Mouse (Mus musculus) liver, adult 2 months (tissue): Measurements from ENCODE around the gene Nbea. TPM values are rescaled to one million over a fixed set of nuclear protein-coding genes. Genes with fewer than 3 reads are reported as not detected.

Source experiments
- DNase-seq: peaks from one replicate; pipeline ENCODE4 v3.0.0-alpha.2; 2011; ENCODE audit warnings: low read depth, low spot score; ENCODE audit errors: extremely low read depth
- H3K27ac ChIP-seq: fragments of 200-500 bp; replicated peaks from 2 replicates; pipeline ENCODE4 v1.5.1; 2012; ENCODE audit warnings: low read depth, mild to moderate bottlenecking, control low read depth, inconsistent platforms, low read length; ENCODE audit not compliant: insufficient read depth
- H3K27me3 ChIP-seq: fragments of 200-500 bp; 2 replicates; pipeline ENCODE4 v1.6.1; 2012; ENCODE audit warnings: mild to moderate bottlenecking, moderate library complexity, low read length, inconsistent platforms; ENCODE audit not compliant: control insufficient read depth, insufficient read depth
- H3K36me3 ChIP-seq: fragments of 200-500 bp; 2 replicates; pipeline ENCODE4 v1.6.1; 2012; ENCODE audit warnings: low read length, inconsistent platforms; ENCODE audit not compliant: control insufficient read depth, insufficient read depth
- H3K4me1 ChIP-seq: fragments of 200-500 bp; 2 replicates; pipeline ENCODE4 v1.6.1; 2011; ENCODE audit warnings: low read length; ENCODE audit not compliant: control insufficient read depth, insufficient read depth
- H3K4me3 ChIP-seq: fragments of 200-500 bp; 2 replicates; pipeline ENCODE4 v1.5.1; 2011; ENCODE audit warnings: low read depth, mild to moderate bottlenecking, control low read depth, low read length, moderate library complexity; ENCODE audit not compliant: insufficient read depth
- H3K79me2 ChIP-seq: fragments of 200-500 bp; 2 replicates; pipeline ENCODE4 v1.6.1; 2012; ENCODE audit warnings: inconsistent platforms, mild to moderate bottlenecking, low read length, moderate library complexity; ENCODE audit not compliant: control insufficient read depth, insufficient read depth
- H3K9ac ChIP-seq: fragments of 200-500 bp; 2 replicates; pipeline ENCODE4 v1.6.1; 2012; ENCODE audit warnings: low read depth, mild to moderate bottlenecking, control low read depth, inconsistent platforms, low read length
- CTCF ChIP-seq: fragments of 200-500 bp; IDR thresholded peaks from 2 replicates; pipeline ENCODE4 v1.5.1; 2011; ENCODE audit warnings: low read depth, low read length, control low read depth
- POLR2A ChIP-seq: fragments of 200-500 bp; IDR thresholded peaks from 2 replicates; pipeline ENCODE4 v1.6.1; 2011; ENCODE audit warnings: low read length, control low read depth; ENCODE audit not compliant: insufficient read depth; ENCODE audit errors: extremely low read depth
- WGBS: fragments of 180-500 bp; shearing (Covaris S2); methylation state at CpG from one replicate; pipeline ENCODE4 v1.1.7; 2018; 5-methylcytosine and 5-hydroxymethylcytosine counted together
- polyA plus RNA-seq: library from polyadenylated mRNA; depleted of rRNA; stranded (reverse); fragments of >200 nt; gene quantifications from 2 replicates; pipeline ENCODE4 v1.2.3, GENCODE M21; 2012
- total RNA-seq: library from RNA; depleted of rRNA; stranded (reverse); fragments of >200 nt; gene quantifications from 2 replicates; pipeline ENCODE4 v1.2.3, GENCODE M21; 2014

The Nbea gene
- total and polyA plus RNA-seq, 2 experiments = 0.38 to 1.9 TPM

- 97% methylated on average over 4 of the region's 4 CpGs for WGBS
These were observed 118.3 kb downstream of the Nbea start for GRCm38 (mm10) chr3:56065234-56065633.

GRCm38 (mm10) chr3:56045659-56046336 lies 137.7 kb downstream of the Nbea start:
- Histone ChIP-seq H3K79me2 (no peaks in the 10 kb centered on the region), H3K4me1 (no peaks in the 10 kb centered on the region), H3K4me3 (no peak overlapping the region), H3K9ac (no peak overlapping the region), H3K27me3 (no peaks in the 10 kb centered on the region), H3K36me3 (no peaks in the 10 kb centered on the region), H3K27ac (no peak overlapping the region)
- WGBS = 87% methylated on average over 5 of the region's 5 CpGs
- no peak for TF ChIP-seq CTCF
- no peak for TF ChIP-seq POLR2A
- DNase-seq = no peak

More at GRCm38 (mm10) chr3:56065234-56065633, 118.3 kb downstream of the Nbea start:
- no peaks in the 10 kb centered on the region for H3K4me1 ChIP-seq
- no peak overlapping the region for H3K27ac ChIP-seq
- H3K9ac ChIP-seq = no peak overlapping the region
- TF ChIP-seq POLR2A (no peak), CTCF (no peak)
- no peak for DNase-seq
- no peaks in the 10 kb centered on the region for H3K79me2 ChIP-seq
- H3K27me3 ChIP-seq = no peaks in the 10 kb centered on the region
- H3K36me3 ChIP-seq = no peaks in the 10 kb centered on the region
- no peak overlapping the region for H3K4me3 ChIP-seq

GRCm38 (mm10) chr3:56043091-56043490 lies 140.4 kb downstream of the Nbea start:
- Histone ChIP-seq H3K79me2 (no peaks in the 10 kb centered on the region), H3K27ac (no peak overlapping the region), H3K4me1 (no peaks in the 10 kb centered on the region), H3K9ac (no peak overlapping the region), H3K36me3 (no peaks in the 10 kb centered on the region), H3K4me3 (no peak overlapping the region), H3K27me3 (no peaks in the 10 kb centered on the region)
- no peak for DNase-seq
- no peak for TF ChIP-seq POLR2A
- TF ChIP-seq CTCF = no peak
- WGBS = 76% methylated on average over 1 of the region's 1 CpGs

- TF ChIP-seq POLR2A (no peak), CTCF (no peak)
- no peak for DNase-seq
- H3K4me3 ChIP-seq = no peak overlapping the region
- H3K9ac ChIP-seq = no peak overlapping the region
- no peaks in the 10 kb centered on the region for H3K4me1 ChIP-seq
- H3K27me3 ChIP-seq = no peaks in the 10 kb centered on the region
- no peaks in the 10 kb centered on the region for H3K36me3 ChIP-seq
- no peaks in the 10 kb centered on the region for H3K79me2 ChIP-seq
- H3K27ac ChIP-seq = no peak overlapping the region
- WGBS = 96% methylated on average over 1 of the region's 1 CpGs
These were observed 144.0 kb downstream of the Nbea start for GRCm38 (mm10) chr3:56039494-56039893.

- Histone ChIP-seq H3K27me3 (no peaks in the 10 kb centered on the region), H3K9ac (no peak overlapping the region), H3K4me3 (no peak overlapping the region), H3K27ac (no peak overlapping the region), H3K4me1 (no peaks in the 10 kb centered on the region), H3K79me2 (no peaks in the 10 kb centered on the region), H3K36me3 (no peaks in the 10 kb centered on the region; the same call in 1 of the 2 replicates)
- WGBS = 88% methylated on average over 3 of the region's 3 CpGs
- no peak for DNase-seq
- no peak for TF ChIP-seq POLR2A
- TF ChIP-seq CTCF = no peak
These were observed 148.9 kb downstream of the Nbea start for GRCm38 (mm10) chr3:56034596-56034995.

- H3K27ac ChIP-seq = no peak overlapping the region
- 75% methylated on average over 3 of the region's 3 CpGs for WGBS
- H3K27me3 ChIP-seq = no peaks in the 10 kb centered on the region
- H3K4me1 ChIP-seq = peaks cover 2% of the 10 kb centered on the region; the same call in 1 of the 2 replicates
- no peaks in the 10 kb centered on the region for H3K79me2 ChIP-seq
- no peak for DNase-seq
- H3K9ac ChIP-seq = no peak overlapping the region
- H3K36me3 ChIP-seq = no peaks in the 10 kb centered on the region
- TF ChIP-seq POLR2A (no peak), CTCF (no peak)
- H3K4me3 ChIP-seq = no peak overlapping the region
These were observed 165.0 kb downstream of the Nbea start for GRCm38 (mm10) chr3:56018494-56018893.
